Mouse (Mus musculus): ENCODE measurements around the gene Cdk15. TPM values are rescaled to one million over a fixed set of nuclear protein-coding genes. Genes with fewer than 3 reads are reported as not detected.
A peak's percentile ranks its signal among the peaks of the same experiment; 100 is the strongest.

Gene Cdk15
- total and polyA plus RNA-seq, 2 experiments from 2014 or later, result 1.1 to 2.1 TPM

- ATAC-seq (ENCODE audit: low FRiP score), result no peak
- H3K27me3 ChIP-seq (ENCODE audit: insufficient read depth, low read length), result no peaks in the 10 kb centered on the region
- 67% methylated on average over 8 of the region's 8 CpGs for WGBS
These were observed 31.0 kb downstream of the Cdk15 start for GRCm38 (mm10) chr1:59287733-59288132.

DNA sequence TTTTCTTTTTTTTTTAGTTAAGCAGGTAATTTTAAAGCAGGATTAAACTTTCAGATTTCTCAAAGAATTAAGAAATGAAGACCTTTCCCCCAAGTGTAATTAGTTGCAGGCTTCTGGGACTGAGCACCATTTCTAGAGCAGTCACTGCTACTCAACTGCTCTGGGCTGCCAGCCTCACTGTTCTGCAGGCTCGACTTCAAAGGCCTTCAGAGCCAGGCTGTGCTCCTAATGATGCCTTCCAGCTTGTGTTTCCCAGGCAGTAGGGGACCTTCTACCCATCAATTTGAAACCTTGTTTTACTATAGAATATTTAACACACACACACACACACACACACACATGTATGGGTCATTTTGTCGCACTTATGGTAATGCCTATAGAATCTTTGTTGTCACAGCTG lies 34.9 kb downstream of the Cdk15 start:
- H3K4me2 ChIP-seq (ENCODE audit: low read depth, low read length, poor library complexity, severe bottlenecking), result no peak overlapping the region
- H3K4me1 ChIP-seq (ENCODE audit: insufficient read depth, low read length), result no peaks in the 10 kb centered on the region
- H3K27ac ChIP-seq (ENCODE audit: low read depth, low read length), result no peak overlapping the region
- no peaks in the 10 kb centered on the region for H3K36me3 ChIP-seq (ENCODE audit: insufficient read depth, low read length)
- WGBS, result 37% methylated on average over 2 of the region's 2 CpGs
- H3K9ac ChIP-seq (replicated peaks; ENCODE audit: low read length, poor library complexity, severe bottlenecking), result no peak overlapping the region
- no peaks in the 10 kb centered on the region for H3K27me3 ChIP-seq (ENCODE audit: insufficient read depth, low read length)
- DNase-seq (ENCODE audit: low spot score), result no peak
- H3K9me3 ChIP-seq (ENCODE audit: low read length), result no peaks in the 10 kb centered on the region
- H3K4me3 ChIP-seq (ENCODE audit: low read depth, low read length), result no peak overlapping the region
- ATAC-seq (ENCODE audit: low FRiP score), result no peak
- TF ChIP-seq CTCF (IDR thresholded peaks at IDR 0.05), result no peak

More at GRCm38 (mm10) chr1:59287733-59288132, 31.0 kb downstream of the Cdk15 start:
- Histone ChIP-seq H3K36me3 (ENCODE audit: insufficient read depth, low read length) (no peaks in the 10 kb centered on the region), H3K9me3 (ENCODE audit: low read length) (no peaks in the 10 kb centered on the region), H3K4me3 (ENCODE audit: low read depth, low read length) (no peak overlapping the region), H3K4me1 (ENCODE audit: insufficient read depth, low read length) (no peaks in the 10 kb centered on the region), H3K4me2 (ENCODE audit: low read depth, low read length, poor library complexity, severe bottlenecking) (no peak overlapping the region), H3K9ac (replicated peaks; ENCODE audit: low read length, poor library complexity, severe bottlenecking) (no peak overlapping the region), H3K27ac (ENCODE audit: low read depth, low read length) (no peak overlapping the region)
- TF ChIP-seq CTCF (IDR thresholded peaks at IDR 0.05), result no peak
- no peak for DNase-seq (ENCODE audit: low spot score)

DNA sequence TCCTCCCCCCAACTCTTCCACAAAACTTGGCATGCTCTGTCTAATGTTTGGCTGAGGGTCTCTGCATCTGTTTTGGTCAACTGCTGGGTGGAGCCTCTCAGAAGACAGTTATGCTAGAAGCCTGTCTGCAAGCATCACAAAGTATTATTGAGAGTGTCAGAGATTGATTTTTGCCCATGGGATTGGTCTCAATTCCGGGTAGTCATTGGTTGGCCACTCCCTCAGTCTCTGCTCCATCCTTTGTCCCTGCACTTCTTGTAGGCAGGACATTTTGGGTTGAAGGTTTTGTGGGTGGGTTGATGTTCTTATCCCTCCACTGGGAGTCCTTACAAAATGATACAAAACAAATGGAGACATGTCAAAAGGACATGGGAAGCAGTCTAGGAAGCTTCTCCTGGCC lies 39.1 kb downstream of the Cdk15 start:
- no peak overlapping the region for H3K4me2 ChIP-seq (ENCODE audit: low read depth, low read length, poor library complexity, severe bottlenecking)
- TF ChIP-seq CTCF (IDR thresholded peaks at IDR 0.05), result no peak

GRCm38 (mm10) chr1:59297167-59297566 lies 40.5 kb downstream of the Cdk15 start:
- ATAC-seq (ENCODE audit: low FRiP score) (no peak), DNase-seq (ENCODE audit: low spot score) (no peak)
- no peak overlapping the region for H3K4me2 ChIP-seq (ENCODE audit: low read depth, low read length, poor library complexity, severe bottlenecking)
- H3K27ac ChIP-seq (ENCODE audit: low read depth, low read length), result no peak overlapping the region
- no peaks in the 10 kb centered on the region for H3K27me3 ChIP-seq (ENCODE audit: insufficient read depth, low read length)
- no peak overlapping the region for H3K9ac ChIP-seq (replicated peaks; ENCODE audit: low read length, poor library complexity, severe bottlenecking)
- WGBS, result 84% methylated on average over 3 of the region's 3 CpGs
- TF ChIP-seq CTCF (IDR thresholded peaks at IDR 0.05), result no peak
- no peak overlapping the region for H3K4me3 ChIP-seq (ENCODE audit: low read depth, low read length)
- no peaks in the 10 kb centered on the region for H3K36me3 ChIP-seq (ENCODE audit: insufficient read depth, low read length)
- H3K9me3 ChIP-seq (ENCODE audit: low read length), result no peaks in the 10 kb centered on the region
- no peaks in the 10 kb centered on the region for H3K4me1 ChIP-seq (ENCODE audit: insufficient read depth, low read length)

More for the DNA sequence above, 39.1 kb downstream of the Cdk15 start:
- no peak for ATAC-seq (ENCODE audit: low FRiP score)
- no peak for DNase-seq (ENCODE audit: low spot score)
- H3K9me3 ChIP-seq (ENCODE audit: low read length), result no peaks in the 10 kb centered on the region
- H3K4me3 ChIP-seq (ENCODE audit: low read depth, low read length), result no peak overlapping the region
- no peaks in the 10 kb centered on the region for H3K27me3 ChIP-seq (ENCODE audit: insufficient read depth, low read length)
- H3K4me1 ChIP-seq (ENCODE audit: insufficient read depth, low read length), result no peaks in the 10 kb centered on the region
- no peaks in the 10 kb centered on the region for H3K36me3 ChIP-seq (ENCODE audit: insufficient read depth, low read length)
- no peak overlapping the region for H3K27ac ChIP-seq (ENCODE audit: low read depth, low read length)
- H3K9ac ChIP-seq (replicated peaks; ENCODE audit: low read length, poor library complexity, severe bottlenecking), result no peak overlapping the region
- WGBS, result 71% methylated on average over 1 of the region's 1 CpGs

- 50% methylated on average over 9 of the region's 9 CpGs for WGBS
- DNase-seq (ENCODE audit: low spot score) (no peak), ATAC-seq (ENCODE audit: low FRiP score) (0 out of 2 replicates have a peak, but pooled peaks have one; percentile 16)
- Histone ChIP-seq H3K9ac (replicated peaks; ENCODE audit: low read length, poor library complexity, severe bottlenecking) (no peak overlapping the region), H3K4me2 (ENCODE audit: low read depth, low read length, poor library complexity, severe bottlenecking) (no peak overlapping the region), H3K27me3 (ENCODE audit: insufficient read depth, low read length) (no peaks in the 10 kb centered on the region), H3K9me3 (ENCODE audit: low read length) (no peaks in the 10 kb centered on the region), H3K4me1 (ENCODE audit: insufficient read depth, low read length) (no peaks in the 10 kb centered on the region), H3K4me3 (ENCODE audit: low read depth, low read length) (no peak overlapping the region), H3K36me3 (ENCODE audit: insufficient read depth, low read length) (no peaks in the 10 kb centered on the region), H3K27ac (ENCODE audit: low read depth, low read length) (no peak overlapping the region)
- no peak for TF ChIP-seq CTCF (IDR thresholded peaks at IDR 0.05)
These were observed 41.9 kb downstream of the Cdk15 start for GRCm38 (mm10) chr1:59298491-59299090.

DNA sequence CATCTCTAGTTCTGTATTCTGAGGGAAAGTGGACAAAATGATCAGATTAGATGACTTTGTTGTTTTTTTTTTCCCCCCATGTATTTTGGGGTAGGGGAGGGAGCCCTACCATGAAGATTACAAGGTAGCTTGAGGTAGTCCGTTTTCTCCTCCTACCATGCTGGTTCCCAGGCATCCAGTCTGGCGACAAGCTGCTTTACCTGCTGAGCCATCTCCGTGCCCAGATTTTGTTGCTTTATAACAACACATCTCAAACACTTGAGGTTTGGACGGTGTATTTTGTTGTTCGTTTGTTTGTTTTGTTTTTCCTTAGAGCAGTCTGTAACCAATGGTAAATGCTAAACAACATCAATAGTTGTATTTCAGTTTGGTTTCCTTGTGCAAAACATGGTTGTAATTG lies 50.6 kb downstream of the Cdk15 start:
- Histone ChIP-seq H3K9me3 (ENCODE audit: low read length) (no peaks in the 10 kb centered on the region), H3K27me3 (ENCODE audit: insufficient read depth, low read length) (no peaks in the 10 kb centered on the region), H3K4me1 (ENCODE audit: insufficient read depth, low read length) (peaks cover 8% of the 10 kb centered on the region; the same call in 1 of the 2 replicates), H3K9ac (replicated peaks; ENCODE audit: low read length, poor library complexity, severe bottlenecking) (no peak overlapping the region), H3K36me3 (ENCODE audit: insufficient read depth, low read length) (no peaks in the 10 kb centered on the region), H3K4me3 (ENCODE audit: low read depth, low read length) (no peak overlapping the region), H3K4me2 (ENCODE audit: low read depth, low read length, poor library complexity, severe bottlenecking) (no peak overlapping the region), H3K27ac (ENCODE audit: low read depth, low read length) (no peak overlapping the region)
- no peak for DNase-seq (ENCODE audit: low spot score)
- WGBS, result 81% methylated on average over 5 of the region's 5 CpGs
- no peak for TF ChIP-seq CTCF (IDR thresholded peaks at IDR 0.05)
- ATAC-seq (ENCODE audit: low FRiP score), result no peak
